Mouse (Mus musculus): ENCODE measurements around the gene Ephb4. TPM values are rescaled to one million over a fixed set of nuclear protein-coding genes. Genes with fewer than 3 reads are reported as not detected.

Gene Ephb4
- total RNA-seq, 1 experiment from 2014 or later = 65.1 TPM

GRCm38 (mm10) chr5:137358382-137358781 lies 8.5 kb downstream of the Ephb4 start:
- no peak for DNase-seq

- DNase-seq = no peak
These were observed 19.8 kb downstream of the Ephb4 start for GRCm38 (mm10) chr5:137369665-137370064.

GRCm38 (mm10) chr5:137373371-137373950 lies 23.6 kb downstream of the Ephb4 start:
- DNase-seq = peak; percentile 31

GRCm38 (mm10) chr5:137374521-137375080 lies 24.7 kb downstream of the Ephb4 start:
- DNase-seq = no peak

DNA sequence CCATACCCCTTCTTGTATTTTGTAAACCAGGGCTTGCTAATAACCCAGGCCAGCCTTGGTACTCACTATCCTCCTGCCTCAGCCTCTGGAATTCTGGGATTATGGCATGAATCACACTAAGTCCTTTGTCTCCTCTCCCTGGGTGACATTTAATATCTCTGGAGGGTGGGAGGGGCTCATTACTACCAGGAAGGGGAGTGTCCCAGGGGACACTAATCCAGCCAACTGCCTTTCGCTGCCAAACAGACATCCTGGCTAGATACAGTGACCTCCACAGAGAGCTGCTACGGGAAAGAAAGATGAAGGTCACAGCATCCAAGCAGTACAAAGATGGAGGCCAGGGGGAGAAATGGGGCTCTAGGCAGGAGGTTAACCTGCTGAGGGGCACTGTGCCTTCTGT lies 25.7 kb downstream of the Ephb4 start:
- DNase-seq = peak; percentile 80

DNA sequence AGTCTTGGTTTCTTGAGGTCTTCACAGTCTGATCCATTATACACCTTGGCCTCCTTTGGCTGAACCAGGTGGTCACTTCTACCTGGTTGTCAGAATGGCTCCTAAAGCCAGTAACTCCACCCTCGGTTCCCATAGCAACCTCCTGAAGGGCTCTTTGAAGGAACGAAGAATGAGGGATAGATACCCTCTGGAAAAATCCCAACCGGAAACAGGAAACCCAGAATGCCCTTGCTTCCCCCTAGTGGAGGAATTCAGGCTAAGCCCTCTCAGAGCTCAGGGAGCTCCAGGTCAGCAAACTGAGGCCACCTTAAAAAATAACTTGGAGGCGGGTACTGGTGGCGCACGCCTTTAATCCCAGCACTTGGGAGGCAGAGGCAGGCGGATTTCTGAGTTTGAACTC lies 26.3 kb downstream of the Ephb4 start:
- DNase-seq = peak; percentile 46

DNA sequence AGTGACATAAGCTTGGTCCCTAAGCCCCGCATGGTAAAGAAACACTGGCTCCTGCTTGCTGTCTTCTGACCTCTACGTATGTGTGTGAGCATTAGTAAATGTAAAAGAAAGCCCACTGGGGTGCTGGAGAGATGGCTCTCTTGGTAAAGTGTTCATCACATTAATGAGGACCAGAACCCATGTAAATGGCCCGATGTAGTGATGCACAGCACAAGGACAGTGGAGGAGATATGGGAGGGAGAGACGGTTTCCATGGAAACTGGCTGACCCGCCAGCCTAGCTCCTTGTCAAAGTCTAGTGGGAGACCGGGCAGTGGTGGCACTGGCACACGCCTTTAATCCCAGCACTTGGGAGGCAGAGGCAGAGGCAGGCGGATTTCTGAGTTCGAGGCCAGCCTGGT lies 26.8 kb downstream of the Ephb4 start:
- DNase-seq = no peak

DNA sequence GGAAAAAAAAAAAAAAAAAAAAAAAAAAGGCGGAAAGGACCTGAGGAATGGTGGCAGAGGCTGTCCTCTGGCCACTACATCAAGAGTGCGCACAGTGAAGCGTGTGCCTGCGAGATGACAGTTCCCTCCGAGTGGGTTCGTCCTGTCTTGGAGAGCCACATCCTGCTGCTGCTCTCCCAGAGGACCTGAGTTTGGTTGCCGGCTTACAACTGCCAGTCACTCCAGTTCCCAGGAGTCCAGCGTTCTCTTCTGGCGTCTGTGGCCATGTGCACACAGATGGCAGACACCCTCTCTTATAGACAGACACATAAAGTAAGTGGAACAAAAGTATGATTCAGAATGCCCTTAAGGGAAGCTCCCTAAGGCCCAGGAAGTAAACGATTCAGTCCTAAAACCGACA lies 27.3 kb downstream of the Ephb4 start:
- peak; percentile 45 for DNase-seq

GRCm38 (mm10) chr5:137377603-137378002 lies 27.7 kb downstream of the Ephb4 start:
- no peak for DNase-seq

DNA sequence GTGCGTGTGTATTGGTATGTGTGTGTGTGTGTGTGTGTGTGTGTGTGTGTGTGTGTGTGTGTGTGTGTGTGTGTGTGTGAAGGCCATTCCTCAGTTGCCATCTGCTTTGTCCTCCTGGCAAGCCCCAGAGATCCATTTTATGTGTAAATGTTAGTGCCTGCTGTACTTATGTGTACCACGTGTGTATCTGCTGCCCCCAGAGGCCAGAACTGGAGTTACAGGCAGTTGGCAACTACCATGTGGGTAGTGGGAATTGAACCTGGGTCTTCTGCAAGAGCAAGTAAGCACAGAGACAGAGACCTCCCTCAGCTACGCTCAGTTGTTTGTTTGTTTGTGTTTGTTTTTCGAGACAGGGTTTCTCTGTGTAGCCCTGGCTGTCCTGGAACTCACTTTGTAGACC lies 31.2 kb downstream of the Ephb4 start:
- peak; percentile 72 for DNase-seq

GRCm38 (mm10) chr5:137383441-137383840 lies 33.5 kb downstream of the Ephb4 start:
- no peak for DNase-seq

- DNase-seq = no peak
These were observed 36.8 kb downstream of the Ephb4 start for GRCm38 (mm10) chr5:137386712-137387111.

DNA sequence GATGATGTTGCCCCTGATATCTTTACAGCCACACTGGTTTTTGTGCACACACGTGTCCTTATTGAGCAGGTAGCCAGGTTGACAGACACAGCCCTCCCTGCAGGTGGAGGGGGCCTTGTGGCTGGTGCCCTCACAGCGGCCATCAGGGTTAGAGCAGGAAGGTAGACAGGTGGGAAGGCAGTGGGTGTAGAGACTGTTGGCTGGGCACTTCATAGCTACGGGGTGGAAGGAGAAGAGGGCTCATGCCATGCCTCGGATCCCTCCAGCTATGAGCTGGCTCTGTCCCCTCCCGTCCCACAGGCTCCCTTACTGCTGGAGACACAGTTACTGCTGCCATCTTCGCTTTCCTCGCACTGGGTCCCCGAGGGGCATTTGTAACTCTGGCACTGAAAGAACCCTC lies 41.7 kb downstream of the Ephb4 start:
- DNase-seq = no peak

DNA sequence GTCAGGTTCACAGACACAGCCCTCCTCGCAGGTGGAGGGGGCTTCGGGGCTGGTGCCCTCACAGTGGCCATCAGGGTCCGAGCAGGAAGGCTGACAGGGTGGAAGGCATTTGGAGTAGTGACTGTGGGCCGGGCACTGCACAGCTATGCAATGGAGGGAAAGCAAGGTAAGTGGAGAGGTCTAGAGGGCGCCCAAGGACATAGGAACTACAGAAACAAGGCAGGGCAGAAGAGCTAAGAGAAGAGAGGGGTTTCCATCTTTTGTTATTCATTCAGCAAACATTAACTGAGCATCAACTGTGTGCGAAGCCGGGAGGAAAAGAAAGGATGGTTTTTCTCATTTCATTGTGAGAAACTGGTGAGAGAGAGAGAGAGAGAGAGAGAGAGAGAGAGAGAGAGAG lies 44.5 kb downstream of the Ephb4 start:
- DNase-seq = no peak

GRCm38 (mm10) chr5:137404081-137404480 lies 54.2 kb downstream of the Ephb4 start:
- DNase-seq = peak; percentile 44

DNA sequence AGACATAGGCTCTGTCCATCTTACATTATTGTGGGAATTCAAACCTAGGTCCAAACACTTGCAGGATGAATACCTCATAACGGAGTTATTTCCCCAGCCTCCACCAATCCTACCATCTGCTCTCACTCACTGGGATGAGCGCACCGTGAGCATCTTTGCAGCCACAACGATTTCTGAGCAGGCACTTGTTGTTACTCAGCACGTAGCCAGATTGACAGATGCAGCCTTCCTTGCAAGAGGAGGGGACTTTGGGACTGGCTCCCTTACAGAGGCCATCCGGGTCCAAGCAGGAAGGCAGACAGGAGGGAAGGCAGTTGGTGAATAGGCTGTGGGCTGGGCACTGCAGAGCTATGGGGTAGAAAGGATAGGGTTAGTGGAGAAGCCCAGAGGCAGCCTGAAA lies 59.5 kb downstream of the Ephb4 start:
- no peak for DNase-seq

DNA sequence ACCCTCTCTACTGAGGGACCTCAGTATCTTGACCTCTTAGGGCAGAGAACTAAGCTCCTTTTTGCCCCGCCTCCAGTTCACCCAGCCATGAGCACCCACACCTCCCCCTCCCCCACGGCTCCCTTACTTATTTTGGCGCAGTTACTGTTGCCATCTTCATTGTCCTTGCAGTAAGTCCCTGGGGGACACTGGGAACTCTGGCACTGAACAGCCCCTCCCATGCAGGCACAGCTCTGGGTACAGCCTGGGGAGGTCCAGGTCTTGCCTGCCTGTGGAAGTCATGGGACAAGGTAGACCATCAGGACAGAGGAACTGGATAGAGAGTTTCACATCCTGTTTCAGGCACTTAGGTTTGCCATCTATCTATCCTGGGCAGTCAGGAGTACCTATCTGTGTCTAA lies 60.2 kb downstream of the Ephb4 start:
- DNase-seq = no peak

GRCm38 (mm10) chr5:137410549-137410948 lies 60.6 kb downstream of the Ephb4 start:
- DNase-seq = no peak

- no peak for DNase-seq
These were observed 61.3 kb downstream of the Ephb4 start for GRCm38 (mm10) chr5:137411235-137411634.

- no peak for DNase-seq
These were observed 64.3 kb downstream of the Ephb4 start for GRCm38 (mm10) chr5:137414253-137414652.

GRCm38 (mm10) chr5:137419105-137419504 lies 69.2 kb downstream of the Ephb4 start:
- no peak for DNase-seq

- no peak for DNase-seq
These were observed 69.9 kb downstream of the Ephb4 start for GRCm38 (mm10) chr5:137419841-137420240.

GRCm38 (mm10) chr5:137425648-137426047 lies 75.7 kb downstream of the Ephb4 start:
- no peak for DNase-seq
